Mouse (Mus musculus) brain, embryonic 14.5 days (tissue): Measurements from ENCODE around the gene Alkbh4. TPM values are rescaled to one million over a fixed set of nuclear protein-coding genes. Genes with fewer than 3 reads are reported as not detected.
A peak's percentile ranks its signal among the peaks of the same experiment; 100 is the strongest.

Experiments
- DNase-seq: peaks from one replicate; pipeline ENCODE4 v3.0.0-alpha.2; 2011; ENCODE audit warnings: low read depth
- CTCF ChIP-seq: fragments of 200-500 bp; IDR thresholded peaks from 2 replicates; pipeline ENCODE4 v1.5.1; 2012; ENCODE audit warnings: inconsistent platforms, mild to moderate bottlenecking, moderate library complexity, borderline replicate concordance; ENCODE audit not compliant: insufficient read depth, insufficient read length; ENCODE audit errors: extremely low read depth
- POLR2A ChIP-seq: fragments of 200-500 bp; IDR thresholded peaks from 2 replicates; pipeline ENCODE4 v1.6.1; 2012; ENCODE audit warnings: mild to moderate bottlenecking, inconsistent platforms, borderline replicate concordance; ENCODE audit not compliant: poor library complexity, insufficient read depth, insufficient read length, severe bottlenecking; ENCODE audit errors: extremely low read depth
- polyA plus RNA-seq: library from polyadenylated mRNA; depleted of rRNA; stranded (reverse); fragments of >200 nt; gene quantifications from 2 replicates; pipeline ENCODE4 v1.2.3, GENCODE M21; 2012; rRNA removed

Alkbh4 gene
- 17.5 and 21.8 TPM in 2 replicates for polyA plus RNA-seq

- peak; percentile 99 for DNase-seq
- TF ChIP-seq POLR2A (peak; percentile 49; the same call in 1 of the 2 replicates), CTCF (peak; percentile 53; the same call in 1 of the 2 replicates)
These were observed at the start of gene Alkbh4, which contains the start of gene Lrwd1 for GRCm38 (mm10) chr5:136135571-136136291. Gene Alkbh4 (plus strand): TSS chr5:136136146. Gene Lrwd1 (minus strand): TSS chr5:136136074.

GRCm38 (mm10) chr5:136086290-136086689 lies 49.7 kb upstream of the Alkbh4 start:
- TF ChIP-seq CTCF (no peak), POLR2A (no peak)
- no peak for DNase-seq

GRCm38 (mm10) chr5:136088821-136089575 lies 46.9 kb upstream of the Alkbh4 start:
- DNase-seq, result no peak
- TF ChIP-seq CTCF, result peak; percentile 19; the same call in 1 of the 2 replicates
- TF ChIP-seq POLR2A, result no peak

- no peak for TF ChIP-seq POLR2A
- no peak for TF ChIP-seq CTCF
- DNase-seq, result no peak
These were observed 44.0 kb upstream of the Alkbh4 start for GRCm38 (mm10) chr5:136091927-136092326.

GRCm38 (mm10) chr5:136094249-136095010 lies 41.5 kb upstream of the Alkbh4 start:
- TF ChIP-seq CTCF (no peak), POLR2A (no peak)
- no peak for DNase-seq

DNA sequence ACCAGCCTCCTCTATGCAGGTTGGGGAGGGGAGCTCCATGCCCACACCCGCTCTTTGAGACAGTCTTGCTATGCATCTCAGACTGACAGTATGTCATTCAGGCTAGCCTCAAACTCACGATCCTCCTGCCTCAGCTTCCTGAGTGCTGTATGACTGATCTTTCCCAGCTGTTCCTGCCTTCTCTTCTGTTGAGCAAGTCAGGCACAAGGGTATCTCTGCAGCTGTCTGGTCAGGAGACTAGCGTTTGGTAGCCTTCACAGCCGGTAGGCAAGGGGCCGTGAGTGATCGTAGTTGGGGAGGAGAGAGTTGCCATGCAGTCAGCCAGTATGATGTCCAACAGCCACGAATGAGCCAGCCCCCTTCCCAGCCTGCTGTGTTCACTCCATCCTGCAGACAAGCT lies 40.9 kb upstream of the Alkbh4 start:
- no peak for TF ChIP-seq CTCF
- no peak for DNase-seq

DNA sequence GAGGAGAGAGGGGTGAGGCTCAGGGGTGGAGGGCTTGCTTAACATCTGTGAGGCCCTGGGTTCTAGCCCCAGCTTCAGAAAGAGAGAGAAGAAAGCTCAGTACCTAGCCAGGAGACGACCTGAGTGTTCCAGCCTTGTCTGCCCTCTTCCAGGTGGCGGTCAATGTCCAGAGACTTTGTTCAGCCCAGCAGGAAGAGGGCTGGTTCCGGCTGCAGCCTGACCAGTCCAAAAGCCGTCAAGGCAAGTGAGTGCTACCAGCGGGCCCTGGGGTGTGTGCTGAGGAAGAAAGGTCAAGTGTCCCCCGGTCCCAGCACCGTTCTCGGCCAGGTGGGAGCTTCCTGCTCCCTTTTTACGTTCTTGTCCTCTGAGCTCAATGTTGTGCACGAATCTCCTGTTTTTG lies 37.4 kb upstream of the Alkbh4 start:
- no peak for TF ChIP-seq POLR2A
- no peak for TF ChIP-seq CTCF
- no peak for DNase-seq

- TF ChIP-seq CTCF, result peak; percentile 95
- no peak for TF ChIP-seq POLR2A
- peak; percentile 91 for DNase-seq
These were observed 33.7 kb upstream of the Alkbh4 start for GRCm38 (mm10) chr5:136102099-136102820.

DNA sequence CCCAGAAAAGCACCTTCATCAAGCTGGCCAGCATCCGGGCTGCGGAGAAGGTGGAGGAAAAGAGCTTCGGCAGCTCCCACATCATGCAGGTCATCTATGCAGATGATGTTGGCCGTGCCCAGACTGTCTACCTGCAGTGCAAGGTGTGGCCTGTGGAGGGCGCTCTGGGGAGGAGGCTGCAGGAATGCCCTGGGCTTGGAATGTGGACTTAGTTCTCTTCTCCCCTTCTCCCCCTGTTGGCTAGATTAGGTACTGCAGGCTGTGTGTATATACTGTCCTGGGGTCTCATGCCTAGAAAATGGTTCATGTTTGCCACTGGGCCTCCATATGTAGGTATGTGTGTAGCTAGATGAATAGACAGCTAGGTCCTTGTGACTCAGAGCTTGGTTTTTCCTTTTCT lies 31.4 kb upstream of the Alkbh4 start:
- TF ChIP-seq CTCF, result peak; percentile 56
- TF ChIP-seq POLR2A, result no peak
- no peak for DNase-seq

DNA sequence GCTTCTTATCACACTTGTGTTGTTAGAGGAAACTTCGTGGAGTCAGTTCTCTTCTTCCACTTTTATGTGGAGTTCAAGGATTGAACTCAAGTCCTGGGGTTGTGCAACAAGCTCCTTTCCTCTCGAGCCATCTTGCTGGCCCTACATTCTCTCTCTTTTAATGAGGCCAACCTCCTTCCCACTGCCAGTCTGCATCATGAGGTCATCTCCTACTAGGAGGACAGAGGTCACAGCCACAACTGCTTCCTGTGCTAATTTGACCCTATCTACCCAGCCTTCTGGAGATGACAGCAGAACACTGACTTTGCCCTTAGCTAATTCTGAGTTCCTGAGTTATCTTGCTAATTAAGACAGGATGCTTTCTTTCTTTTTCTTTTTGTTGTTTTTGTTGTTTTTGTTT lies 27.5 kb upstream of the Alkbh4 start:
- no peak for DNase-seq
- TF ChIP-seq POLR2A, result no peak
- TF ChIP-seq CTCF, result no peak
